Mouse (Mus musculus) kidney, adult 18-20 months (tissue): ENCODE measurements around the gene Zfp574.
A peak's percentile ranks its signal among the peaks of the same experiment; 100 is the strongest.

ENCODE experiments used
- DNase-seq: peaks from one replicate; pipeline ENCODE4 v3.0.0; 2021

Zfp574 gene

DNA sequence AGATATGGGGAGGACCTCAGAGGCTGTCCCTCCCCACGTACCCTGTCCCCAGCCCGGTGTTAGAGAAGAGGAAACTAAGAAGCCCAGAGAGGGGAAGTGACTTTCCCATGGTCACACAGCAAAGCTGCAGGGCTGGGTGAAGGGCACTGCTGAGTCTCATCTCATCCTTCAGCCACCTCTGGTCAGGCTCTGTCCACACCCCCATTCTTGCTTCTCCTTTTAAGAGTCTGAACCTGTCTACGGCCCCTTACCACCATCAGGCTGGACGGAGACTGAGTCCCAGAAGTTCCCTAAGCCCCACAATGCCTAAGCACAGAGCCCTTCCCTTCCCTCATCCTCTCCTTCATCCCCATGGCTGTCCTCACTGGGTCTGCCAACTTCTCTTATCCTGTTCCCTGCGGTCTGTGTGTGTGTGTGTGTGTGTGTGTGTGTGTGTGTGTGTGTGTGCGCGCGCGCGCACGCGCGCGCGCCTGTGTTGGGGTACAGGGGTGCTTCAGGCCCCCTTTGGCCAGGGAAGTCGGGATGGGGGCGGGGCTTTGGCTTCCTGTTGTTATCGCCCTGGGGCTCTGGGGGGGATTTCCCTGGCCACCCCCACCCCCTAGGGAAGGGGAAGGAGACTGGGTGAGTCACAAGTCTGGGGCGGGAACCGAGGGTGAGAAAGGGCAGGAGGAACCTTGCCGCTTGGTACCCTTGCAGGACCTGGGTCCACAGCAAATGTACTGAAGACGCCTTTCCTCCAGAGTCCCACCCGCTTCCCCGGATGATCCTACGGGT is 47.9 kb downstream of the Zfp574 start:
- peak; percentile 8 for DNase-seq

- no peak for DNase-seq
Measured at GRCm38 (mm10) chr7:25121240-25121786, 48.9 kb downstream of the Zfp574 start.

DNA sequence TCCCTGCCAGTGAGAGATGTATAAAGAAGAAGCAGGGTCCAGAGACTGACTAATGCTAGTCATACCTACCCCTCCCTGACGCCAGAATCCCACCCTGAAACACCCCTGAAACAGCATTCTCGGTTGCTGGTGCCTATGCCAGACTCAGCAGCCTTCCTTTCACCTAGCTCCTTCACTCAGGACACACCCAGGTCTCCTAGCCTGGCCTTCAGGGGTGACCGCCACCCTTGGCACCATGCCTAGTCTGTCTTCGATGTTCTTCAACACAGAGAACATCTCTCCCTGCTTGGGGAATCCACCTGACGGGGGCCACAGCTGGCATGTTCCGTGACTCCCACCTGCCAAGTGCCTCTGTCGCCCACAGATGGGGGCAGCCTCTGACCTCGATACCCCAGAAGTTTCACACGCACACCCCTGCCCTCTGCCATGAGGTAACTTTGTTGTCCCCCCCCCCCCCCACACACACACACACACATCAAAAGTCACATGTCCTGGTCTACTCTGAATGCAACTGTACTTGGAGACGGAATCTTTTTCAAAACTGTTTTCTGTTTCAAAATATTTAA is 53.4 kb downstream of the Zfp574 start:
- DNase-seq = no peak

GRCm38 (mm10) chr7:25127971-25128370 is 55.6 kb downstream of the Zfp574 start:
- DNase-seq = no peak

- DNase-seq = no peak
Measured at GRCm38 (mm10) chr7:25129390-25129979, 57.1 kb downstream of the Zfp574 start.

- DNase-seq = no peak
Measured at GRCm38 (mm10) chr7:25130565-25130964, 58.2 kb downstream of the Zfp574 start.

- no peak for DNase-seq
Measured at GRCm38 (mm10) chr7:25131247-25131646, 58.9 kb downstream of the Zfp574 start.

DNA sequence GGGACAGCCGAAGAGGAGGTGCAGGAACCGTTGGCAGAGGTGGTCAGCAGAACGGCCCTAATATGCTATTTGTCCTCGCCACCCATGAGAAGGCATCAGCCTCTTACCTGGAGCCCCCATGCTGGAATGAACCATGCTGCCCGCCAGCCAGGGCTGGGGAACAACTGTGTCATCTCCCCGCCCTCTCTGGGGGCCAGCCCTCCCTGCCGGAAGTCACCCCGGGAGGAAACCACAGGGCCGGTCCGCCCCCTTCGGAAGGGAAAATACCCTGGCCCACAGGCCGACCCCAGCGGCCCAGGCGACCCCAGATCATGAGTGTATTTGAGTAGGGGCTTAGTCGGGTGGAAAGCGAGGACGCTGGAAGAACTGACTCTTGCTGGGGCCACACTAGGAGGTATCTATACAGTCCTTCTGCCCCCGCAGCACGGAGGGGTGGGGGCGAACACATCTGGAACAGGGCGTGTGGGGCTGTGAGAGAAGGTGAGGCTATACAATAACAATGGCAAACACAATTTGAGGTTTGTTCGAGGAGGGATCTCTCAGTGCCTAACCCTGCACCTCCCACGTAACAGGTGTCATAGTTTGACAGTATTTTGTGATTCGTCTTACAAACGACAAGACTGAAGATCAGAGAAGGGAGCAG is 60.1 kb downstream of the Zfp574 start:
- no peak for DNase-seq
